Comparison of ENCODE assay signal across 2 mouse cellular contexts in genomic region chr11:96821956-96822355, GRCm38 (mm10).
A peak's percentile ranks its signal among the peaks of the same experiment; 100 is the strongest.
TF ChIP-seq lines count a peak whose summit lies in the region.

No protein-coding gene starts in this region.

TF ChIP-seq in MEL, 35 proteins besides CTCF, POLR2A, EP300 and RAD21:
- TF ChIP-seq E2F4 (IDR thresholded peaks at IDR 0.05; ENCODE audit: borderline replicate concordance, low read depth, low read length) = no peak
- TF ChIP-seq MYB (IDR thresholded peaks at IDR 0.05; ENCODE audit: low read depth, low read length) = no peak
- no peak for TF ChIP-seq POLR2AphosphoS2 (IDR thresholded peaks at IDR 0.05; ENCODE audit: low read length)
- TF ChIP-seq MEF2A (IDR thresholded peaks at IDR 0.05; ENCODE audit: extremely low read depth, insufficient replicate concordance, low read depth, low read length, poor library complexity, severe bottlenecking) = no peak
- TF ChIP-seq ETS1 (IDR thresholded peaks at IDR 0.05; ENCODE audit: low read depth, low read length) = no peak
- TF ChIP-seq TCF12 (IDR thresholded peaks at IDR 0.05; ENCODE audit: low read depth, low read length) = no peak
- no peak for TF ChIP-seq TBP (IDR thresholded peaks at IDR 0.05; ENCODE audit: low read depth, low read length)
- TF ChIP-seq JUND (IDR thresholded peaks at IDR 0.05; ENCODE audit: low read depth, low read length) = no peak
- no peak for TF ChIP-seq MAZ (IDR thresholded peaks at IDR 0.05; ENCODE audit: low read depth, low read length)
- no peak for TF ChIP-seq USF2 (IDR thresholded peaks at IDR 0.05; ENCODE audit: borderline replicate concordance in 1 of 2, insufficient read depth in 1 of 2, low read depth in 1 of 2, low read length in 2 of 2)
- TF ChIP-seq ZNF384 (IDR thresholded peaks at IDR 0.05; ENCODE audit: low read depth, low read length) = no peak
- no peak for TF ChIP-seq MYC (IDR thresholded peaks at IDR 0.05; ENCODE audit: low read depth, low read length)
- no peak for TF ChIP-seq USF1 (IDR thresholded peaks at IDR 0.05; ENCODE audit: low read depth, low read length)

TF ChIP-seq in myocyte, 11 proteins besides CTCF, POLR2A, EP300 and RAD21 (continued from another document):
- TF ChIP-seq POLR2AphosphoS2 (IDR thresholded peaks at IDR 0.05; ENCODE audit: insufficient read length, low read depth) = peak; percentile 90
